Mouse (Mus musculus) MEL (cell line): ENCODE measurements around the gene Aox4.

Experiments used
- CTCF ChIP-seq, 3 experiments: IDR thresholded peaks in 2 of 3; conservative IDR thresholded peaks in 1 of 3; 2 replicates each; pipeline ENCODE4 v1.5.1; 2011 to 2012; ENCODE audit warnings: low read length in 3 of 3, low read depth in 2 of 3, mild to moderate bottlenecking in 2 of 3, improper control_type of control experiment in 1 of 3, inconsistent platforms in 1 of 3, mixed read lengths in 1 of 3, moderate library complexity in 1 of 3; ENCODE audit not compliant: control insufficient read depth in 1 of 3, insufficient read depth in 1 of 3, poor library complexity in 1 of 3, severe bottlenecking in 1 of 3
- E2F4 ChIP-seq: IDR thresholded peaks from 2 replicates; pipeline ENCODE4 v1.6.1; 2011; ENCODE audit warnings: low read depth, low read length, improper control_type of control experiment, borderline replicate concordance
- EP300 ChIP-seq, 2 experiments: IDR thresholded peaks; 2 replicates each; pipeline ENCODE4 v1.6.1; 2011; ENCODE audit warnings: improper control_type of control experiment in 2 of 2, low read length in 2 of 2, low read depth in 1 of 2, mild to moderate bottlenecking in 1 of 2
- POLR2A ChIP-seq, 2 experiments: IDR thresholded peaks; 2 replicates each; pipeline ENCODE4 v1.6.1; 2011 to 2012; ENCODE audit warnings: low read length in 2 of 2, mild to moderate bottlenecking in 2 of 2, control low read depth in 1 of 2, improper control_type of control experiment in 1 of 2, low read depth in 1 of 2, moderate library complexity in 1 of 2; ENCODE audit not compliant: control insufficient read depth in 1 of 2, insufficient read depth in 1 of 2, poor library complexity in 1 of 2
- TCF12 ChIP-seq: IDR thresholded peaks from 2 replicates; pipeline ENCODE4 v1.6.1; 2014; ENCODE audit warnings: low read depth, mild to moderate bottlenecking, inconsistent platforms, low read length, improper control_type of control experiment, moderate library complexity
- ZMIZ1 ChIP-seq: IDR thresholded peaks from 2 replicates; pipeline ENCODE4 v1.6.1; 2012; ENCODE audit warnings: low read depth, mild to moderate bottlenecking, inconsistent platforms, low read length, improper control_type of control experiment, moderate library complexity

- no peak for TF ChIP-seq EP300 (IDR thresholded peaks at IDR 0.05; ENCODE audit: low read depth in 1 of 2, low read length in 2 of 2)
- no peak for TF ChIP-seq POLR2A (IDR thresholded peaks at IDR 0.05; ENCODE audit: control insufficient read depth in 1 of 2, insufficient read depth in 1 of 2, low read depth in 1 of 2, low read length in 2 of 2, poor library complexity in 1 of 2)
- no peak for TF ChIP-seq TCF12
- no peak for TF ChIP-seq E2F4
- peak; percentile 83 to 91 (median 89) for TF ChIP-seq CTCF (IDR thresholded peaks at IDR 0.05 in 2 of 3, conservative IDR thresholded peaks at IDR 0.05 in 1 of 3; ENCODE audit: control insufficient read depth in 1 of 3, insufficient read depth in 1 of 3, low read depth in 2 of 3, low read length in 3 of 3, poor library complexity in 1 of 3, severe bottlenecking in 1 of 3)
- no peak for TF ChIP-seq ZMIZ1
Observed at GRCm38 (mm10) chr1:58296278-58296677, 86.1 kb downstream of the Aox4 start.
